Mouse (Mus musculus) limb, embryonic 13.5 days (tissue): ENCODE data around the gene Tead1. TPM values are rescaled to one million over a fixed set of nuclear protein-coding genes. Genes with fewer than 3 reads are reported as not detected.

ENCODE experiments used
- ATAC-seq: fragments of 200-750 bp; cut with Nextera tagmentation; 2 replicates; pipeline ENCODE4 v1.8.0; 2017; ENCODE audit warnings: low read depth, moderate number of reproducible peaks, moderate TSS enrichment; ENCODE audit not compliant: low FRiP score
- H3K27ac ChIP-seq: fragments of 300-500 bp; sonication (generic); 2 replicates; pipeline ENCODE4 v1.5.1; 2015; ENCODE audit warnings: inconsistent platforms, mild to moderate bottlenecking, moderate library complexity
- H3K27me3 ChIP-seq: fragments of 300-500 bp; sonication (generic); 2 replicates; pipeline ENCODE4 v1.6.1; 2015; ENCODE audit warnings: mild to moderate bottlenecking, inconsistent platforms
- H3K36me3 ChIP-seq: fragments of 300-500 bp; sonication (generic); 2 replicates; pipeline ENCODE4 v1.6.1; 2015; ENCODE audit warnings: inconsistent platforms, mild to moderate bottlenecking, moderate library complexity
- H3K4me1 ChIP-seq: fragments of 300-500 bp; sonication (generic); 2 replicates; pipeline ENCODE4 v1.6.1; 2015; ENCODE audit warnings: inconsistent platforms
- H3K4me2 ChIP-seq: fragments of 300-500 bp; sonication (generic); replicated peaks from 2 replicates; pipeline ENCODE4 v1.6.1; 2015; ENCODE audit warnings: inconsistent platforms, mild to moderate bottlenecking, moderate library complexity
- H3K4me3 ChIP-seq: fragments of 300-500 bp; sonication (generic); 2 replicates; pipeline ENCODE4 v1.5.1; 2015; ENCODE audit warnings: moderate library complexity, mild to moderate bottlenecking, inconsistent platforms
- H3K9ac ChIP-seq: fragments of 300-500 bp; sonication (generic); 2 replicates; pipeline ENCODE4 v1.6.1; 2015; ENCODE audit warnings: mild to moderate bottlenecking, inconsistent platforms
- H3K9me3 ChIP-seq: fragments of 300-500 bp; sonication (generic); 2 replicates; pipeline ENCODE4 v1.6.1; 2016; ENCODE audit warnings: inconsistent platforms
- WGBS: fragments of 180-500 bp; shearing (Covaris S2); methylation state at CpG from one replicate; pipeline ENCODE4 v1.1.7; 2015; 5-methylcytosine and 5-hydroxymethylcytosine counted together
- microRNA-seq: library from miRNA; unstranded; fragments of <30 nt; microRNA quantifications from one replicate; pipeline ENCODE4, GENCODE M21; 2016
- polyA plus RNA-seq: library from polyadenylated mRNA; unstranded; fragments of >200 nt; fragmentation: Nextera tagmentation; extraction: Ambion mirVana; gene quantifications from 2 replicates; pipeline ENCODE4 v1.2.1, GENCODE M21; 2015

The Tead1 gene
- polyA plus RNA-seq, 1 experiment from 2014 or later: 30.8 TPM

DNA sequence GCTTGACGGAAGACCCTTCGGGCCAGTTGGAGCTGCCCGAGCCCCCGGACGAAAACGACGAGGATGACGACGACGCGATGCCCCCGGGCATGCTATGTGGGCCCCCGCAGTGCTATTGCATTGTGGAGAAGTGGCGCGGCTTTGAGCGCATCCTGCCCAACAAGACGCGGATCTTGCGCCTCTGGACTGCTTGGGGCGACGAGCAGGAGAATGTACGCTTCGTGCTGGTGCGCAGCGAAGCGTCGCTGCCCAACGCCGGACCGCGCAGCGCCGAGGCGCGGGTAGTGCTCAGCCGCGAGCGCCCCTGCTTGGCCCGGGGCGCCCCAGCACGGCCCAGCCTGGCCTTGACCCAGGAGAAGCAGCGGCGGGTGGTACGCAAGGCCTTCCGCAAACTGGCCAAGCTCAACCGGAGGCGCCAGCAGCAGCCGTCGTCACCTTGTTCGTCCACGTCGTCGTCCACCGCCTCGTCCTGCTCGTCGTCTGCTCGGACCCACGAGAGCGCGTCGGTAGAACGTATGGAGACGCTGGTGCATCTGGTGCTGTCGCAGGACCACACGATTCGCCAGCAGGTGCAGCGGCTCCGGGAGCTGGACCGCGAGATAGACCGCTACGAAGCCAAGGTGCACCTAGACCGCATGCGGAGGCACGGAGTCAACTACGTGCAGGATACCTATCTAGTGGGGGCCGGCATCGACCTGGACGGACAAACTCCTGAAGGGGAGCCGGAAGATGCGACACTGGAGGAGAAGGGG is 275.4 kb downstream of the Tead1 start:
- H3K9ac ChIP-seq: peak overlapping the region; percentile 63
- no peak overlapping the region for H3K27ac ChIP-seq
- H3K27me3 ChIP-seq: peaks cover 52% of the 10 kb centered on the region
- peak overlapping the region; percentile 53 for H3K4me3 ChIP-seq
- peaks cover 30% of the 10 kb centered on the region for H3K4me1 ChIP-seq
- peak overlapping the region; percentile 91 for H3K4me2 ChIP-seq
- WGBS: under 1% methylated on average over 82 of the region's 82 CpGs
- H3K36me3 ChIP-seq: no peaks in the 10 kb centered on the region
- no peak for ATAC-seq
- no peaks in the 10 kb centered on the region for H3K9me3 ChIP-seq

DNA sequence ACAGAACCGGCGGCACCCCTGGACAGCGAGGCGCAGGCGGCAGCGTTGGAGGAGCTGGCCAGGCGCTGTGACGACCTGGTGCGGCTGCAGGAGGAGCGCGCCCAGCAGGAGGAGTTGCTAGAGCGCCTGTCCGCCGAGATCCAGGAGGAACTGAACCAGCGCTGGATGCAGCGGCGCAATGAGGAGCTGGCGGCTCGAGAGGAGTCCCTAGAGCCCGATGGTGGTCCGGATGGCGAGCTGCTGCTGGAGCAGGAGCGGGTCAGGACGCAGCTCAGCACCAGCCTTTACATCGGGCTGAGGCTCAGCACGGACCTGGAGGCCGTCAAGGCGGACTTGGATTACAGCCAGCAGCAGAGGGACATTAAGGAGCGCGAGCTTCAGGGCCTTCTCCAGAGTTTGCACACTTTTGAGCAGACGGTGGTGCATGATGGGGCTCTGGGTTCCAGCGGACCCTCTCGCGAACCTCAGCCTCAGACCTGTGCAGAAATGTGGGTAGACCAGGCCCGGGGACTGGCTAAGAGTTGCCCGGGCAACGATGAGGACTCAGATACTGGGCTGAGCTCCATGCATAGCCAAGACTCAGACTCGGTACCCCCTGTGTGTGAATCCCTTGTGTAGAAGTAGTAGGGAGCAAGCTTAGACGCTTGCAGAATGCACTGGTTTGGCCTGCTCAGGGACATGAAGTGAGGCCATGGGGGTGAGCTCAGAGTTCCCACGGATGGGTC is 276.1 kb downstream of the Tead1 start:
- H3K4me2 ChIP-seq: peak overlapping the region; percentile 91
- H3K9ac ChIP-seq: peak overlapping the region; percentile 63
- no peak overlapping the region for H3K27ac ChIP-seq
- H3K36me3 ChIP-seq: no peaks in the 10 kb centered on the region
- H3K27me3 ChIP-seq: peaks cover 50% of the 10 kb centered on the region
- peak overlapping the region; percentile 53 for H3K4me3 ChIP-seq
- WGBS: 3% methylated on average over 40 of the region's 40 CpGs
- H3K4me1 ChIP-seq: peaks cover 30% of the 10 kb centered on the region
- 0 out of 2 replicates have a peak, but pooled peaks have one; percentile 14 for ATAC-seq
- no peaks in the 10 kb centered on the region for H3K9me3 ChIP-seq

DNA sequence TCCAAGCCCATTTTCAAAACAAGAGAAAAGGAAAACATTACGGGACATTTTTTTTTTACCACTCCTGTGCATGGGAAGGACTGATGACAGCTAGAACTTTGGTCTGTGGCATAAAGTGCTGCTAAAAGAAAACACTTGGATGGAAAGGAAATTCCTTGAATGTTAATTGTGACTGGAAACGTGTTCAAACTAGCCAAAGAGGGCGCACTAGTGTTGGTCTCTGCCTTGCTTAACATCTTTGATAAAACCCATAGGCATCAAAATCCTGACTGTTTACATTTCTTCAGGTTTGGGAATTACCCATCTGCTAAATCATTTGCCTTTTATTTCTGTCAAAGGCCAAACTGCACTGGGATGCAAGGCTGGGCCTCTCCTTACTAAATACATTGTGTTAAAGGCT is 276.8 kb downstream of the Tead1 start:
- 37% methylated on average over 3 of the region's 3 CpGs for WGBS
- no peak for ATAC-seq
- Histone ChIP-seq H3K4me3 (peak overlapping the region; percentile 53; the same call in 1 of the 2 replicates), H3K27ac (no peak overlapping the region), H3K36me3 (no peaks in the 10 kb centered on the region), H3K9me3 (no peaks in the 10 kb centered on the region), H3K4me1 (peaks cover 30% of the 10 kb centered on the region), H3K27me3 (peaks cover 50% of the 10 kb centered on the region), H3K9ac (no peak overlapping the region), H3K4me2 (peak overlapping the region; percentile 91; the same call in 1 of the 2 replicates)

Small RNA genes lying within 50 kb of the gene (microRNA-seq; reads per million reads assigned to microRNA genes)
- gene Gm44462: not detected
